Mouse (Mus musculus): ENCODE measurements around the gene Prmt8.

GRCm38 (mm10) chr6:127765573-127765972, 3.7 kb downstream of the Prmt8 start:
- TF ChIP-seq CTCF (IDR thresholded peaks at IDR 0.05; ENCODE audit: low read depth, low read length) (no peak), POLR2A (IDR thresholded peaks at IDR 0.05; ENCODE audit: extremely low read depth, insufficient read depth, low read length) (no peak)

All from liver, adult 2 months (tissue).